8 mouse cellular contexts compared by ENCODE assay signal in genomic region chr17:5997380-5998234, GRCm38 (mm10). TPM values are rescaled to one million over a fixed set of nuclear protein-coding genes. Genes with fewer than 3 reads are reported as not detected.
DNase-seq lines count a peak whose midpoint lies in the region; ATAC-seq lines count a peak whose summit lies in the region.

No protein-coding gene starts in this region.

- 68% methylated on average over 16 of the region's 16 CpGs for WGBS in hindbrain, embryonic 15.5 days
- 82% methylated on average over 16 of the region's 16 CpGs for WGBS in hindbrain, embryonic 10.5 days
- WGBS in intestine, embryonic 16.5 days: 64% methylated on average over 16 of the region's 16 CpGs

- H3K36me3 ChIP-seq in hindbrain, embryonic 15.5 days: no peaks in the 10 kb centered on the region
- H3K36me3 ChIP-seq in hindbrain, embryonic 10.5 days: no peaks in the 10 kb centered on the region
- H3K36me3 ChIP-seq in intestine, embryonic 16.5 days (ENCODE audit: control insufficient read depth, insufficient read depth, low read length): no peaks in the 10 kb centered on the region

- 0 out of 2 replicates have a peak, but pooled peaks have one; percentile 61 for ATAC-seq in hindbrain, embryonic 15.5 days (ENCODE audit: low FRiP score, low read depth)
- peak; percentile 67 for ATAC-seq in intestine, embryonic 16.5 days
- no peak for ATAC-seq in inflammation-experienced regulatory T-cells, adult 6 months

- no peaks in the 10 kb centered on the region for H3K9me3 ChIP-seq in hindbrain, embryonic 15.5 days
- H3K9me3 ChIP-seq in hindbrain, embryonic 10.5 days: no peaks in the 10 kb centered on the region
- no peaks in the 10 kb centered on the region for H3K9me3 ChIP-seq in intestine, embryonic 16.5 days (ENCODE audit: control insufficient read depth, low read length)

- no peak overlapping the region for H3K9ac ChIP-seq in hindbrain, embryonic 15.5 days
- no peak overlapping the region for H3K9ac ChIP-seq in intestine, embryonic 16.5 days (ENCODE audit: low read depth, low read length)

- DNase-seq in hindbrain, embryonic 10.5 days (ENCODE audit: low spot score): no peak
- DNase-seq in Muller cell, postnatal 12 days (ENCODE audit: inconsistent ontology term): peak; percentile 51
- peak; percentile 86 for DNase-seq in gastrocnemius, adult 18-20 months (ENCODE audit: low spot score)
- DNase-seq in natural killer cell, adult 2 months (ENCODE audit: low spot score in 2 of 2): no peak
- DNase-seq in thymus, adult 18-20 months: no peak

- H3K4me2 ChIP-seq in hindbrain, embryonic 15.5 days: no peak overlapping the region
- no peak overlapping the region for H3K4me2 ChIP-seq in intestine, embryonic 16.5 days (ENCODE audit: low read depth, low read length)

- no peaks in the 10 kb centered on the region for H3K27me3 ChIP-seq in hindbrain, embryonic 15.5 days
- peaks cover 3% of the 10 kb centered on the region; the same call in 1 of the 2 replicates for H3K27me3 ChIP-seq in hindbrain, embryonic 10.5 days (ENCODE audit: insufficient read depth, poor library complexity, severe bottlenecking)
- no peaks in the 10 kb centered on the region for H3K27me3 ChIP-seq in intestine, embryonic 16.5 days (replicated peaks; ENCODE audit: control insufficient read depth, insufficient read depth, low read length)

- H3K4me3 ChIP-seq in hindbrain, embryonic 15.5 days: no peak overlapping the region
- no peak overlapping the region for H3K4me3 ChIP-seq in hindbrain, embryonic 10.5 days
- H3K4me3 ChIP-seq in intestine, embryonic 16.5 days (ENCODE audit: low read length): no peak overlapping the region

- no peak overlapping the region for H3K27ac ChIP-seq in hindbrain, embryonic 15.5 days (replicated peaks)
- H3K27ac ChIP-seq in hindbrain, embryonic 10.5 days: no peak overlapping the region
- no peak overlapping the region for H3K27ac ChIP-seq in intestine, embryonic 16.5 days (ENCODE audit: low read length)

- peaks cover 5% of the 10 kb centered on the region; the same call in 1 of the 2 replicates for H3K4me1 ChIP-seq in hindbrain, embryonic 15.5 days (replicated peaks)
- H3K4me1 ChIP-seq in hindbrain, embryonic 10.5 days (replicated peaks): peaks cover 15% of the 10 kb centered on the region; the same call in 1 of the 2 replicates
- H3K4me1 ChIP-seq in intestine, embryonic 16.5 days (ENCODE audit: control insufficient read depth, insufficient read depth, low read length): peaks cover 8% of the 10 kb centered on the region; the same call in 1 of the 2 replicates

RNA-seq across cellular contexts. Expression of gene Synj2, which starts 56.5 kb away (rescaled TPM):
- polyA plus RNA-seq in hindbrain, embryonic 15.5 days (2015; fragmentation: Nextera tagmentation; extraction: Ambion mirVana): 1.5 and 1.7 TPM in 2 replicates
- 1.6 and 2.4 TPM in 2 replicates for polyA plus RNA-seq in hindbrain, embryonic 10.5 days (2016; fragmentation: Nextera tagmentation; extraction: Ambion mirVana)
- 10 to 100 TPM; 25.7 to 32.7 TPM for total RNA-seq in gastrocnemius, adult 18-20 months (2021)
- 3.5 and 4.0 TPM in 2 replicates for polyA plus RNA-seq in intestine, embryonic 16.5 days (2015; fragmentation: Nextera tagmentation; extraction: Ambion mirVana)
- polyA plus RNA-seq in inflammation-experienced regulatory T-cells, adult 6 months (2017; shearing (Covaris generic)): 10 to 100 TPM; 11.8 to 16.8 (median 16.3) TPM

Comparison
In these comparisons a context has a peak if more than half of its experiments do, and no peak if none do; other contexts are left out.
1. DNase-seq: peak in Muller cell, postnatal 12 days (single experiment) and gastrocnemius, adult 18-20 months (single experiment); none in hindbrain, embryonic 10.5 days (single experiment), natural killer cell, adult 2 months (0 of 2) and thymus, adult 18-20 months (0 of 2).